ENCODE assay signal across 9 mouse cellular contexts in genomic region chr2:45114596-45114995, GRCm38 (mm10). TPM values are rescaled to one million over a fixed set of nuclear protein-coding genes. Genes with fewer than 3 reads are reported as not detected.
DNase-seq lines count a peak whose midpoint lies in the region; ATAC-seq and TF ChIP-seq lines count a peak whose summit lies in the region.
"Had no signal": no experiment of that assay in that cellular context is flagged by ENCODE, and none has a peak within 500 bp of the region (broad histone marks: within the 10 kb centered on the region; RNA-seq: fewer than 3 reads in every experiment).

No protein-coding gene starts in this region.

- H3K27ac ChIP-seq in left cerebral cortex, adult 2 months = peak overlapping the region; percentile 95
- H3K27ac ChIP-seq in embryonic facial prominence, embryonic 14.5 days (replicated peaks; ENCODE audit: low read depth, low read length) = peak overlapping the region; percentile 49
- H3K27ac ChIP-seq in hindbrain, postnatal 0 days = peak overlapping the region; percentile 1; the same call in 1 of the 2 replicates
- H3K27ac ChIP-seq in neural tube, embryonic 14.5 days (ENCODE audit: low read depth, low read length) = peak overlapping the region; percentile 49; the same call in 1 of the 2 replicates
- H3K27ac ChIP-seq: limb, embryonic 12.5 days had no signal

- H3K4me2 ChIP-seq in embryonic facial prominence, embryonic 14.5 days (ENCODE audit: low read depth, low read length) = peak overlapping the region; percentile 75
- H3K4me2 ChIP-seq in hindbrain, postnatal 0 days (ENCODE audit: low read depth, low read length) = peak overlapping the region; percentile 73
- H3K4me2 ChIP-seq in neural tube, embryonic 14.5 days (ENCODE audit: low read depth, low read length) = 0 out of 2 replicates have a peak overlapping the region, but pooled peaks have one; percentile 6
- H3K4me2 ChIP-seq: limb, embryonic 12.5 days had no signal

- peaks cover 3% of the 10 kb centered on the region for H3K4me1 ChIP-seq in embryonic facial prominence, embryonic 14.5 days (ENCODE audit: control insufficient read depth, insufficient read depth, low read length)
- H3K4me1 ChIP-seq in hindbrain, postnatal 0 days (ENCODE audit: insufficient read depth, low read length) = no peaks in the 10 kb centered on the region
- peaks cover 4% of the 10 kb centered on the region; the same call in 1 of the 2 replicates for H3K4me1 ChIP-seq in neural tube, embryonic 14.5 days (ENCODE audit: control insufficient read depth, insufficient read depth, low read length)

- peaks cover 13% of the 10 kb centered on the region for H3K27me3 ChIP-seq in embryonic facial prominence, embryonic 14.5 days (replicated peaks; ENCODE audit: control insufficient read depth, insufficient read depth, low read length)
- H3K27me3 ChIP-seq in hindbrain, postnatal 0 days (ENCODE audit: insufficient read depth, low read length) = no peaks in the 10 kb centered on the region
- no peaks in the 10 kb centered on the region for H3K27me3 ChIP-seq in neural tube, embryonic 14.5 days (ENCODE audit: control insufficient read depth, insufficient read depth, low read length)

- no peaks in the 10 kb centered on the region for H3K9me3 ChIP-seq in embryonic facial prominence, embryonic 14.5 days (ENCODE audit: control insufficient read depth, low read length)
- H3K9me3 ChIP-seq in hindbrain, postnatal 0 days (ENCODE audit: low read length) = no peaks in the 10 kb centered on the region
- H3K9me3 ChIP-seq in neural tube, embryonic 14.5 days (ENCODE audit: control insufficient read depth, low read length) = no peaks in the 10 kb centered on the region
- H3K9me3 ChIP-seq: limb, embryonic 12.5 days had no signal

- intact Hi-C loops in left cerebral cortex, adult 2 months (cut with DNase I) = loop anchor here (5.0 to 10.0 kb wide), 6 partner anchors 542 to 1328 kb away; no protein-coding TSS in a partner anchor

- no peak; the same call in 1 of the 2 replicates for TF ChIP-seq CTCF in left cerebral cortex, adult 2 months (IDR thresholded peaks at IDR 0.05)
- TF ChIP-seq CTCF in hindbrain, postnatal 0 days (IDR thresholded peaks at IDR 0.05; ENCODE audit: low read depth) = no peak

- peak overlapping the region; percentile 86 for H3K4me3 ChIP-seq in left cerebral cortex, adult 2 months
- H3K4me3 ChIP-seq in embryonic facial prominence, embryonic 14.5 days (ENCODE audit: low read depth, low read length) = 0 out of 2 replicates have a peak overlapping the region, but pooled peaks have one; percentile 62
- H3K4me3 ChIP-seq in hindbrain, postnatal 0 days (ENCODE audit: low read length) = 0 out of 2 replicates have a peak overlapping the region, but pooled peaks have one; percentile 55
- H3K4me3 ChIP-seq in neural tube, embryonic 14.5 days (ENCODE audit: low read depth, low read length) = no peak overlapping the region
- H3K4me3 ChIP-seq: limb, embryonic 12.5 days had no signal

- no peak for DNase-seq in left cerebral cortex, adult 2 months (ENCODE audit: extremely low spot score in 1 of 2, low spot score in 2 of 2)
- DNase-seq in left cerebral cortex, adult 9 months (ENCODE audit: low spot score in 2 of 2) = no peak
- DNase-seq in embryonic facial prominence, embryonic 14.5 days (ENCODE audit: low spot score) = no peak
- DNase-seq in hindbrain, postnatal 0 days (ENCODE audit: low spot score) = peak; percentile 34
- DNase-seq in adrenal gland, adult 2 months = no peak
- no peak for DNase-seq in adrenal gland, postnatal 10 days
- no peak for DNase-seq in layer of hippocampus, postnatal 25 days (ENCODE audit: extremely low spot score in 1 of 2, low spot score in 1 of 2)

- H3K9ac ChIP-seq in embryonic facial prominence, embryonic 14.5 days (ENCODE audit: low read depth, low read length) = 0 out of 2 replicates have a peak overlapping the region, but pooled peaks have one; percentile 14
- no peak overlapping the region for H3K9ac ChIP-seq in hindbrain, postnatal 0 days (replicated peaks; ENCODE audit: low read length)
- no peak overlapping the region for H3K9ac ChIP-seq in neural tube, embryonic 14.5 days (replicated peaks; ENCODE audit: low read depth, low read length)
- H3K9ac ChIP-seq: limb, embryonic 12.5 days had no signal

- no peak for ATAC-seq in embryonic facial prominence, embryonic 14.5 days (ENCODE audit: low read depth)
- no peak for ATAC-seq in hindbrain, postnatal 0 days
- no peak for ATAC-seq in neural tube, embryonic 14.5 days (ENCODE audit: low read depth)

- WGBS in embryonic facial prominence, embryonic 14.5 days = 40% methylated on average over 2 of the region's 2 CpGs
- WGBS in hindbrain, postnatal 0 days = 25% methylated on average over 2 of the region's 2 CpGs
- WGBS in neural tube, embryonic 14.5 days = 20% methylated on average over 2 of the region's 2 CpGs

- no peaks in the 10 kb centered on the region for H3K36me3 ChIP-seq in embryonic facial prominence, embryonic 14.5 days (ENCODE audit: control insufficient read depth, insufficient read depth, low read length)
- no peaks in the 10 kb centered on the region for H3K36me3 ChIP-seq in hindbrain, postnatal 0 days (ENCODE audit: insufficient read depth, low read length)
- no peaks in the 10 kb centered on the region for H3K36me3 ChIP-seq in neural tube, embryonic 14.5 days (ENCODE audit: control insufficient read depth, insufficient read depth, low read length)
- H3K36me3 ChIP-seq: limb, embryonic 12.5 days had no signal

RNA-seq across cellular contexts. Expression of gene Zeb2, which starts 2.6 kb away (rescaled TPM):
- total RNA-seq in left cerebral cortex, adult 2 months (2021) = 100 to 1,000 TPM; 156 to 181 TPM
- 49.0 and 49.5 TPM in 2 replicates for polyA plus RNA-seq in embryonic facial prominence, embryonic 14.5 days (2014; fragmentation: Nextera tagmentation; extraction: Ambion mirVana)
- 47.7 and 52.0 TPM in 2 replicates for total RNA-seq in hindbrain, postnatal 0 days (2014; rRNA removed)
- polyA plus RNA-seq in hindbrain, postnatal 0 days (2015; fragmentation: Nextera tagmentation; extraction: Ambion mirVana) = 21.4 and 21.9 TPM in 2 replicates
- polyA plus RNA-seq in neural tube, embryonic 14.5 days (2014; fragmentation: Nextera tagmentation; extraction: Ambion mirVana) = 53.8 and 57.6 TPM in 2 replicates
- 100 to 1,000 TPM; 162 to 223 TPM for total RNA-seq in adrenal gland, adult 2 months (2021)
- polyA plus RNA-seq in adrenal gland, adult 2 months (2012; rRNA removed) = 9.8 and 12.4 TPM in 2 replicates
- 100 to 1,000 TPM; 129 to 138 TPM for total RNA-seq in adrenal gland, postnatal 10 days (2021)
- total RNA-seq in layer of hippocampus, postnatal 25 days (2021) = 100 to 1,000 TPM; 365 to 458 TPM

Comparison
In these comparisons a context has a peak if more than half of its experiments do, and no peak if none do; other contexts are left out.
1. H3K27ac ChIP-seq: peak in every context shown above with its lines; median percentile 95 in left cerebral cortex, adult 2 months; 49 in embryonic facial prominence, embryonic 14.5 days; 49 in neural tube, embryonic 14.5 days; 1 in hindbrain, postnatal 0 days.
2. H3K4me2 ChIP-seq: peak in every context shown above with its lines; median percentile 75 in embryonic facial prominence, embryonic 14.5 days; 73 in hindbrain, postnatal 0 days; 6 in neural tube, embryonic 14.5 days.